Mouse (Mus musculus) hindbrain, embryonic 15.5 days (tissue): Measurements from ENCODE around the gene Entpd7. TPM values are rescaled to one million over a fixed set of nuclear protein-coding genes. Genes with fewer than 3 reads are reported as not detected.

Experiments used
- ATAC-seq: fragments of 200-750 bp; cut with Nextera tagmentation; 2 replicates; pipeline ENCODE4 v1.8.0; 2017; ENCODE audit warnings: low read depth, moderate number of reproducible peaks, moderate TSS enrichment; ENCODE audit not compliant: low FRiP score
- H3K27ac ChIP-seq: fragments of 300-500 bp; sonication (generic); replicated peaks from 2 replicates; pipeline ENCODE4 v1.5.1; 2015; ENCODE audit warnings: mild to moderate bottlenecking, inconsistent platforms
- H3K27me3 ChIP-seq: fragments of 300-500 bp; sonication (generic); 2 replicates; pipeline ENCODE4 v1.6.1; 2015; ENCODE audit warnings: control low read depth, inconsistent platforms
- H3K36me3 ChIP-seq: fragments of 300-500 bp; sonication (generic); 2 replicates; pipeline ENCODE4 v1.6.1; 2015; ENCODE audit warnings: control low read depth, inconsistent platforms
- H3K4me1 ChIP-seq: fragments of 300-500 bp; sonication (generic); replicated peaks from 2 replicates; pipeline ENCODE4 v1.6.1; 2015; ENCODE audit warnings: control low read depth, inconsistent platforms
- H3K4me2 ChIP-seq: fragments of 300-500 bp; sonication (generic); 2 replicates; pipeline ENCODE4 v1.6.1; 2015; ENCODE audit warnings: moderate library complexity, mild to moderate bottlenecking, inconsistent platforms
- H3K4me3 ChIP-seq: fragments of 300-500 bp; sonication (generic); 2 replicates; pipeline ENCODE4 v1.5.1; 2015; ENCODE audit warnings: mild to moderate bottlenecking, inconsistent platforms
- H3K9ac ChIP-seq: fragments of 300-500 bp; sonication (generic); 2 replicates; pipeline ENCODE4 v1.6.1; 2015; ENCODE audit warnings: inconsistent platforms
- H3K9me3 ChIP-seq: fragments of 300-500 bp; sonication (generic); 2 replicates; pipeline ENCODE4 v1.6.1; 2016; ENCODE audit warnings: control low read depth, inconsistent platforms
- WGBS: fragments of 180-500 bp; shearing (Covaris S2); methylation state at CpG from one replicate; pipeline ENCODE4 v1.1.7; 2015; 5-methylcytosine and 5-hydroxymethylcytosine counted together
- polyA plus RNA-seq: library from polyadenylated mRNA; unstranded; fragments of >200 nt; fragmentation: Nextera tagmentation; extraction: Ambion mirVana; gene quantifications from 2 replicates; pipeline ENCODE4 v1.2.1, GENCODE M21; 2015

The Entpd7 gene
- polyA plus RNA-seq: 8.3 and 8.4 TPM in 2 replicates

GRCm38 (mm10) chr19:43689419-43690246 is at the start of gene Entpd7:
Entpd7 (plus strand) TSS chr19:43689672.
- Histone ChIP-seq H3K4me1 (peaks cover 25% of the 10 kb centered on the region), H3K4me2 (peak within 1 kb of the TSS; percentile 72), H3K4me3 (peak within 1 kb of the TSS; percentile 85), H3K9ac (peak within 1 kb of the TSS; percentile 80), H3K9me3 (no peaks in the 10 kb centered on the region), H3K27me3 (no peaks in the 10 kb centered on the region), H3K27ac (peak within 1 kb of the TSS; percentile 83), H3K36me3 (no peaks in the 10 kb centered on the region)
- under 1% methylated on average over 60 of the region's 60 CpGs for WGBS
- ATAC-seq: peak; percentile 98

- Histone ChIP-seq H3K4me2 (no peak overlapping the region), H3K27ac (no peak overlapping the region), H3K27me3 (no peaks in the 10 kb centered on the region), H3K4me1 (no peaks in the 10 kb centered on the region), H3K4me3 (no peak overlapping the region), H3K9me3 (no peaks in the 10 kb centered on the region), H3K36me3 (no peaks in the 10 kb centered on the region), H3K9ac (no peak overlapping the region)
- ATAC-seq: no peak
- WGBS: 74% methylated on average over 11 of the region's 11 CpGs
These were observed 47.6 kb upstream of the Entpd7 start for GRCm38 (mm10) chr19:43641833-43642232.

GRCm38 (mm10) chr19:43642843-43643242 is 46.6 kb upstream of the Entpd7 start:
- H3K36me3 ChIP-seq: no peaks in the 10 kb centered on the region

GRCm38 (mm10) chr19:43645508-43645907 is 44.0 kb upstream of the Entpd7 start:
- Histone ChIP-seq H3K9ac (no peak overlapping the region), H3K4me1 (no peaks in the 10 kb centered on the region), H3K4me3 (no peak overlapping the region), H3K27ac (no peak overlapping the region), H3K9me3 (no peaks in the 10 kb centered on the region), H3K36me3 (no peaks in the 10 kb centered on the region), H3K27me3 (no peaks in the 10 kb centered on the region), H3K4me2 (no peak overlapping the region)
- WGBS: 94% methylated on average over 9 of the region's 9 CpGs
- no peak for ATAC-seq

More at GRCm38 (mm10) chr19:43642843-43643242, 46.6 kb upstream of the Entpd7 start:
- Histone ChIP-seq H3K27ac (no peak overlapping the region), H3K27me3 (no peaks in the 10 kb centered on the region), H3K9me3 (no peaks in the 10 kb centered on the region), H3K4me3 (no peak overlapping the region), H3K4me2 (no peak overlapping the region), H3K4me1 (no peaks in the 10 kb centered on the region), H3K9ac (no peak overlapping the region)
- ATAC-seq: no peak
- 88% methylated on average over 9 of the region's 9 CpGs for WGBS

DNA sequence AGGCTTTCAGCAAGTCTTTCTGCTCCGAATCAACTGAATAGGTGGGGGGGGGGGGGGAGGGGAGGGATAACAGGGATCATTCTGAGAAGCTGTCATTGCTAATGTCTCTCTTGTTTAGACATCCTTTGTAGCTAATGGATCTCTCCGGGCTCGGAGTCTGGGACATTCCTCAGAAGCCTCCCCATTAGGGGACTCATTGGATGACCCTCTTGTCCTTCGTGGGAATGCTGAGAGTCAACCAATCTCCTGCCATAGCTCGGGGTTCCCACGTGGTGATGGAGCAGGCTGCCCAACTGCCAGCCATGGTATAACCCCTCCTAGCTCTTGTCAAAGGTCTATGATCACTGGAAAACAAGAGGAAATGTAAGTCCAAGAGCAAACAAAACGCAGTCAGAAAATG is 42.6 kb upstream of the Entpd7 start:
- no peak for ATAC-seq
- Histone ChIP-seq H3K4me2 (no peak overlapping the region), H3K9me3 (no peaks in the 10 kb centered on the region), H3K4me1 (no peaks in the 10 kb centered on the region), H3K27ac (no peak overlapping the region), H3K27me3 (no peaks in the 10 kb centered on the region), H3K9ac (no peak overlapping the region), H3K4me3 (no peak overlapping the region), H3K36me3 (no peaks in the 10 kb centered on the region)
- 63% methylated on average over 7 of the region's 7 CpGs for WGBS

GRCm38 (mm10) chr19:43647261-43647660 is 42.2 kb upstream of the Entpd7 start:
- Histone ChIP-seq H3K4me2 (no peak overlapping the region), H3K27ac (no peak overlapping the region), H3K36me3 (no peaks in the 10 kb centered on the region), H3K9me3 (no peaks in the 10 kb centered on the region), H3K9ac (no peak overlapping the region), H3K4me1 (no peaks in the 10 kb centered on the region), H3K4me3 (no peak overlapping the region), H3K27me3 (no peaks in the 10 kb centered on the region)
- WGBS: 93% methylated on average over 9 of the region's 9 CpGs
- no peak for ATAC-seq

DNA sequence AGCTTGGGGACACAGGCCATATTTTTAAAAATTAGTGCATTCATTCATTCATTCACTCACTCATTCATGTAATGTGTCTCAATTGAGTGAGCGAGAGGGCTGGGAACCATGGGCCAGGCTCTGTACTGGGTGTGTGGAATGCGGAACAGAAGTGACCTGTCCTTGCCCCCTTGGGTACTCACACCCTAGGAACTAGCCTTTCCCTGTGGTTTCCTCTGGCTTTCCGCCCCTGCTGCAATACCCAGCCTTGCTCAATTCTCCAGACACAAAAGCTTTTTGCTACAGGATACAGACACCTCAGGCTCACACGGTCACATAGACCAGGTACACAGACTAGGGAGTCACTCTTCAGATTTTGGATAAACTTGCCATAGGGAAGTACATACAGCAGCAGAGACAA is 41.1 kb upstream of the Entpd7 start:
- Histone ChIP-seq H3K4me1 (no peaks in the 10 kb centered on the region), H3K9ac (no peak overlapping the region), H3K36me3 (no peaks in the 10 kb centered on the region), H3K4me2 (no peak overlapping the region), H3K4me3 (no peak overlapping the region), H3K9me3 (no peaks in the 10 kb centered on the region), H3K27me3 (no peaks in the 10 kb centered on the region), H3K27ac (no peak overlapping the region)
- 92% methylated on average over 4 of the region's 4 CpGs for WGBS
- no peak for ATAC-seq

DNA sequence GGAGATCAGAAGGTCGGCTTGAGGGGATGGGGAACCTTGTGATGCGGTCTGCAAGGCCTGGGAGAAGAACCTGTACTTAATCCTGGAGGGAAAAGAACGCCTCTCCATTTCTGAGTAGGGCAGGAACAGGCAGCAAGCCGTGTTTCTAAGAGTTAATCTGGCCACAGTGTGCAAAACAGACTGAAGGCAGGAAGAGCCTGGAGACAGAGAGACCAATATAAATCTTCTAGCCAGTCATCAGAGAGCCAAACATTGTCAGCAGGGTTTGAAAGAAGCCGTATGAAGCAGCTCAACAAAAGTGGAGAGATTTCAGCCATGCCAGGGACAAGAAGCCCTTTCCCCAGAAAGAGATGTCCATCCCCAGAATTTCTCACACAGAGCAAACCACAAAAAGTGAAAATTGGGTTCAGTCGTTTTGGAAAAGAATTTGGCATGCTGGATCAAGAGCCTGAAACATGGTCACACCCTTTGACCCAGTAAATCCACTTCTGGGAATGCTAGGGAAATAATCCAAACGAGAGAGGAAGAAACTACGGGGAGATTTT is 38.2 kb upstream of the Entpd7 start:
- 67% methylated on average over 8 of the region's 8 CpGs for WGBS

GRCm38 (mm10) chr19:43655735-43656492 is 33.6 kb upstream of the Entpd7 start:
- Histone ChIP-seq H3K27me3 (no peaks in the 10 kb centered on the region), H3K27ac (no peak overlapping the region), H3K9ac (no peak overlapping the region), H3K4me2 (no peak overlapping the region), H3K36me3 (no peaks in the 10 kb centered on the region), H3K9me3 (no peaks in the 10 kb centered on the region), H3K4me3 (no peak overlapping the region), H3K4me1 (no peaks in the 10 kb centered on the region)
- WGBS: 38% methylated on average over 11 of the region's 11 CpGs
- ATAC-seq: no peak

More for the DNA sequence above, 38.2 kb upstream of the Entpd7 start:
- no peak overlapping the region for H3K4me2 ChIP-seq
- H3K4me3 ChIP-seq: no peak overlapping the region
- no peaks in the 10 kb centered on the region for H3K36me3 ChIP-seq
- no peak overlapping the region for H3K27ac ChIP-seq
- no peak for ATAC-seq
- H3K27me3 ChIP-seq: no peaks in the 10 kb centered on the region
- H3K9ac ChIP-seq: no peak overlapping the region
- H3K4me1 ChIP-seq: no peaks in the 10 kb centered on the region
- no peaks in the 10 kb centered on the region for H3K9me3 ChIP-seq

DNA sequence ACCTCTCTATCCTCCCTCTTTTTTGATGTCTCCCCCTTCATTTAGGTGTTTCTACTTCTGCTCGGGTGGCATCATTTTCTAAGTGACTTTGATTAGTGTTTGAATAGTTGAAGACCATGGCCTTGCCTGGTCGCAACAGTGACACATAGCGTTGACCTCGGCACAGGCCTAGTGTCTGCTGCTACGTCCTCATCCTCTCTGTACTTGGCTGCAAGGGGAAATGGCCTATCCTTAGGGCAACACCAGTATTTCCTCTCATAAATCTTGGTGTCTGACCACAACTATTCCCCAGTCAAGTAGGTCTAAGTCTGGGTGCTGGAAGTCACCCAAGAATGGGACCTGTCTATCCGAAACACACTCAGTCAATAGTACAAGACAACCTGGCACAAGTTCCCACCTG is 29.8 kb upstream of the Entpd7 start:
- Histone ChIP-seq H3K9me3 (no peaks in the 10 kb centered on the region), H3K4me1 (peaks cover 7% of the 10 kb centered on the region; the same call in 1 of the 2 replicates), H3K27ac (no peak overlapping the region), H3K4me3 (no peak overlapping the region), H3K36me3 (peaks cover 10% of the 10 kb centered on the region), H3K4me2 (no peak overlapping the region), H3K9ac (no peak overlapping the region), H3K27me3 (no peaks in the 10 kb centered on the region)
- WGBS: 90% methylated on average over 6 of the region's 6 CpGs
- no peak for ATAC-seq

GRCm38 (mm10) chr19:43660774-43661173 is 28.7 kb upstream of the Entpd7 start:
- Histone ChIP-seq H3K9ac (no peak overlapping the region), H3K27me3 (no peaks in the 10 kb centered on the region), H3K9me3 (no peaks in the 10 kb centered on the region), H3K4me1 (peaks cover 7% of the 10 kb centered on the region; the same call in 1 of the 2 replicates), H3K27ac (no peak overlapping the region), H3K4me2 (no peak overlapping the region), H3K4me3 (no peak overlapping the region), H3K36me3 (peaks cover 10% of the 10 kb centered on the region)
- ATAC-seq: no peak
- WGBS: 90% methylated on average over 9 of the region's 9 CpGs
